Mouse (Mus musculus) C2C12 (cell line): ENCODE measurements around the gene Urb1. TPM values are rescaled to one million over a fixed set of nuclear protein-coding genes. Genes with fewer than 3 reads are reported as not detected.
"Not testable (repeated sequence)": the region's sequence is repeated elsewhere in the genome, so short reads cannot be mapped to it uniquely, and the experiment has no call there.

Experiments used
- H3K27me3 ChIP-seq: one replicate; pipeline ENCODE4 v1.6.1; 2011; ENCODE audit not compliant: control insufficient read depth, insufficient read depth, insufficient read length
- H3K36me3 ChIP-seq: one replicate; pipeline ENCODE4 v1.6.1; 2011; ENCODE audit not compliant: control insufficient read depth, insufficient read depth
- H3K4me3 ChIP-seq: one replicate; pipeline ENCODE4 v1.5.1; 2011; ENCODE audit warnings: mild to moderate bottlenecking, control low read depth; ENCODE audit not compliant: poor library complexity, insufficient read depth, severe bottlenecking
- H3K79me2 ChIP-seq: one replicate; pipeline ENCODE4 v1.6.1; 2011; ENCODE audit not compliant: control insufficient read depth, insufficient read depth
- H3K79me3 ChIP-seq: one replicate; pipeline ENCODE4 v1.6.1; 2011; ENCODE audit warnings: low read depth, control low read depth
- H3ac ChIP-seq: one replicate; pipeline ENCODE3; 2011; ENCODE audit warnings: low read depth; ENCODE audit not compliant: control insufficient read depth, insufficient read length
- CEBPB ChIP-seq: IDR thresholded peaks from one replicate; pipeline ENCODE4 v1.6.1; 2011; ENCODE audit warnings: low read depth, mild to moderate bottlenecking, control low read depth, moderate library complexity
- CTCF ChIP-seq: IDR thresholded peaks from one replicate; pipeline ENCODE4 v1.5.1; 2011; ENCODE audit not compliant: control insufficient read depth, insufficient read depth, insufficient read length
- FOSL1 ChIP-seq: IDR thresholded peaks from one replicate; pipeline ENCODE4 v1.8.0; 2011; ENCODE audit warnings: mild to moderate bottlenecking, low read length; ENCODE audit not compliant: poor library complexity, insufficient read depth, severe bottlenecking
- MAX ChIP-seq: IDR thresholded peaks from one replicate; pipeline ENCODE4 v1.6.1; 2011; ENCODE audit warnings: mild to moderate bottlenecking, control low read depth
- MYOD1 ChIP-seq: IDR thresholded peaks from one replicate; pipeline ENCODE4 v1.6.1; 2011; ENCODE audit warnings: low read depth; ENCODE audit not compliant: control insufficient read depth, insufficient read length
- MYOG ChIP-seq: IDR thresholded peaks from one replicate; pipeline ENCODE4 v1.6.1; 2011; ENCODE audit not compliant: control insufficient read depth, insufficient read length; ENCODE audit errors: extremely low read depth
- USF1 ChIP-seq: IDR thresholded peaks from one replicate; pipeline ENCODE4 v1.6.1; 2011; ENCODE audit warnings: low read depth, mild to moderate bottlenecking, control low read depth, moderate library complexity
- polyA plus RNA-seq: library from polyadenylated mRNA; unstranded; fragments of >200 nt; fragmentation: generic; extraction: Trizol; gene quantifications from one replicate; pipeline ENCODE4 v1.2.1, GENCODE M21; 2012; ENCODE audit warnings: missing spikeins

Urb1 gene
- polyA plus RNA-seq, 1 experiment, result 7.5 TPM

GRCm38 (mm10) chr16:90827498-90827897 lies 17.3 kb upstream of the Urb1 start:
- peaks cover 15% of the 10 kb centered on the region for H3K79me2 ChIP-seq
- no peak overlapping the region for H3ac ChIP-seq
- H3K27me3 ChIP-seq, result no peaks in the 10 kb centered on the region
- TF ChIP-seq FOSL1, result no peak
- no peak for TF ChIP-seq MYOD1
- TF ChIP-seq MAX, result no peak
- no peak for TF ChIP-seq MYOG
- TF ChIP-seq CTCF, result no peak
- no peak for TF ChIP-seq USF1
- no peak for TF ChIP-seq CEBPB
- H3K4me3 ChIP-seq, result no peak overlapping the region
- H3K79me3 ChIP-seq, result peaks cover 10% of the 10 kb centered on the region
- H3K36me3 ChIP-seq, result no peaks in the 10 kb centered on the region

DNA sequence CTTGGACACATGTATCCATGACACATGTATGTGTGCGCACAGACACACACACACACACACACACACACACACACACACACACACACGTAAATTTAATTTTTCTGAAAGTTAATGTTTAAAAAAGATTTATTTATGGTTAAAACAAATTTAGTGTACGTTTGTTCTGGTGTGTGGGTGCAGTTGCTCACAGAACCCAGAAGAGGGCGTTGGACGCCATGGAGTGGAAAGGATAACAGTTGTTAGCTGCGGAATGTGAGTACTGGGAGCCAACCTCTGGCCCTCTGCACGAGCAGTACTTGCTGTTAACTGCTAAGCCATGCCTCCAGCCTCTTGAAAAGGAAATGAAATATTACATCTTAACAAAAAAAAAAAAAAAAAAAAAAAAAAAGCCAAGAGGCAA lies 16.2 kb upstream of the Urb1 start, which contains the start of gene Eva1c:
Gene Eva1c (plus strand): TSS at position 263 of the 400 bp plus-strand sequence.
- peaks cover 2% of the 10 kb centered on the region for H3K79me3 ChIP-seq
- no peak within 1 kb of the TSS for H3K4me3 ChIP-seq
- H3K36me3 ChIP-seq, result no peaks in the 10 kb centered on the region
- no peaks in the 10 kb centered on the region for H3K27me3 ChIP-seq
- peaks cover 4% of the 10 kb centered on the region for H3K79me2 ChIP-seq
- H3ac ChIP-seq, result no peak within 1 kb of the TSS
- TF ChIP-seq MAX (no peak), USF1 (no peak), MYOD1 (no peak), CEBPB (no peak), MYOG (no peak), CTCF (no peak), FOSL1 (no peak)

DNA sequence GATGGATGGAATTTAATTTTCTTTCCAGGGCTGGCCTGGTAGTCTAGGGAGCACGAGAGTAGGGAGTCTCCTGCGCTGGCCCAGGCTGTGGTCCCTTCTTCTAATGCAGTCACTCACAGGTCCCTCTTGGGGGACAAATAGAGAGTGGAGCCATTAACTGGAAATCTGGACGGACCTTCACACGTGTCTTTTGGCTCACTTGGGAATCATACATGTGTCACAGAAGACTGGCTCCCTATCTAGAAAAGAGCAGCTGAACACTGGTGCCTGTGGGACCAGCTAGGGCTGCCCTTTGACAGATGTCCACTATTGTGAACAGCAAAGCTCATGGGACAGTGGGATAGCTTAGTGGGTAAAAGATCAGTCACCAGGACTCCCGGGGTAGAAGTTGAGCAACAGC lies 15.8 kb upstream of the Urb1 start:
- no peaks in the 10 kb centered on the region for H3K36me3 ChIP-seq
- TF ChIP-seq MAX (no peak), FOSL1 (no peak), MYOD1 (no peak), CEBPB (no peak), CTCF (no peak), MYOG (no peak), USF1 (no peak)
- H3K4me3 ChIP-seq, result no peak overlapping the region
- H3K79me3 ChIP-seq, result no peaks in the 10 kb centered on the region
- no peaks in the 10 kb centered on the region for H3K27me3 ChIP-seq
- H3ac ChIP-seq, result no peak overlapping the region
- no peaks in the 10 kb centered on the region for H3K79me2 ChIP-seq

- H3K79me2 ChIP-seq, H3K4me3 ChIP-seq, H3ac ChIP-seq, H3K79me3 ChIP-seq, H3K27me3 ChIP-seq, H3K36me3 ChIP-seq: not testable (repeated sequence)
These were observed 13.8 kb upstream of the Urb1 start for GRCm38 (mm10) chr16:90823986-90824385.

- peaks cover 7% of the 10 kb centered on the region for H3K27me3 ChIP-seq
- H3K79me2 ChIP-seq, result no peaks in the 10 kb centered on the region
- no peaks in the 10 kb centered on the region for H3K36me3 ChIP-seq
- H3K4me3 ChIP-seq, result no peak overlapping the region
- no peaks in the 10 kb centered on the region for H3K79me3 ChIP-seq
- no peak overlapping the region for H3ac ChIP-seq
- TF ChIP-seq MYOG (no peak), CEBPB (no peak), MYOD1 (no peak), FOSL1 (no peak), MAX (no peak)
These were observed 12.8 kb upstream of the Urb1 start for GRCm38 (mm10) chr16:90822981-90823380.

DNA sequence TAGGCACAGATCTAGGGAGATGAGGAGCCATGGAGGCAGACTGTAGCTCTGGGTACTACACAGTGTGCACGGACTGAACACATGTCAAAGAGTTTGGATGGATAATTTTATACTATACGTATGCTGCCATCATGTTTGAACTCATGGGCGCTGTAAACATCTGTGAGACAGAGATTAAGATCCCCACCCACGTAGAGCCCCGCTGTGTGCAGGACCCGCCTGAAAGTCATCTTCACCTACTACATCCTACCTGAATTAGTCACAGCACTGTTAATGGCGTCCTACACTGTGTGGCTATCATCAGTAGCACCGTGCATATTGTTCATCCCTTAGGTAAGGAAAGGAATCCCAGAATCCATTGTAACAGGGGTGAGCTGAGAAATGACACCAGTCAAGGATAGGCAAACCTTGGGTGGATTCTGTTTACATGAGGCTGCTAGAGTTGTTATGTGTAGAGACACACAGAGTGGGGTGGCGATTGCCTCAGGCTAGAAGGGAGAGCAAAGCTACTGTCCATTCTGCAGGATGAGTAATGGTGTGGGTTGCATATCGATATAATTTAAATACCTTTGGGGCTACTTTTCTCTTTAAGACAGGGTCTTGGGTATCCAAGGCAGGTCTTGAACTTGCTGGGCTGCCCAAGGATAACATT lies 12.2 kb upstream of the Urb1 start:
- H3K36me3 ChIP-seq, result no peaks in the 10 kb centered on the region
- no peak for TF ChIP-seq MYOD1
- no peak for TF ChIP-seq FOSL1
- no peak for TF ChIP-seq MAX
- TF ChIP-seq CEBPB, result no peak
- TF ChIP-seq MYOG, result no peak
- no peak for TF ChIP-seq CTCF
- TF ChIP-seq USF1, result no peak
- H3K79me2 ChIP-seq, result no peaks in the 10 kb centered on the region

More for the DNA sequence above, 12.2 kb upstream of the Urb1 start:
- Histone ChIP-seq H3K4me3 (no peak overlapping the region), H3K27me3 (peaks cover 7% of the 10 kb centered on the region), H3K79me3 (no peaks in the 10 kb centered on the region), H3ac (no peak overlapping the region)
